Mouse (Mus musculus): Measurements from ENCODE around the gene Prkch.

Prkch gene

GRCm38 (mm10) chr12:73810041-73810795 is 225.6 kb downstream of the Prkch start:
- peak; percentile 79 for DNase-seq

GRCm38 (mm10) chr12:73810903-73811302 is 226.3 kb downstream of the Prkch start:
- DNase-seq, result no peak

DNA sequence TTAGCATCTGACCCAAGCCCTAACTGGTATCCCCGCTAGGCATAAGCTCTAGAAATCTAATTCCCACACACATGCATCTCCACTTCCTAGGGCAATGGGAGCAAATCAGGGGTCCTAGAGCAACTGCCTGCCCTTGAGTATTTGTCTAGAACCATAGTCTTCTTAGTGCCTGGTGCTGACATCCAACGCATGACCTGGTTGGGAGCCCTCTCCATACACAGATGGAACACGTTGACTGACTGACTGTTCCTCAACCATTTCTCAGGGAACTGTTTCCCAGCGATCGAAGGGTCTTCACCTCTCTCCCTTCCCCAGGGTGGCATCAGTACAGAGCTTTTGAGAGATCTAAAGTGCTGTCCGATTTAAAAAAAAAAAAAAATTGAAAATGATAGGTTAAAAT is 227.6 kb downstream of the Prkch start:
- DNase-seq, result no peak

GRCm38 (mm10) chr12:73813016-73813900 is 228.7 kb downstream of the Prkch start:
- no peak for DNase-seq

DNA sequence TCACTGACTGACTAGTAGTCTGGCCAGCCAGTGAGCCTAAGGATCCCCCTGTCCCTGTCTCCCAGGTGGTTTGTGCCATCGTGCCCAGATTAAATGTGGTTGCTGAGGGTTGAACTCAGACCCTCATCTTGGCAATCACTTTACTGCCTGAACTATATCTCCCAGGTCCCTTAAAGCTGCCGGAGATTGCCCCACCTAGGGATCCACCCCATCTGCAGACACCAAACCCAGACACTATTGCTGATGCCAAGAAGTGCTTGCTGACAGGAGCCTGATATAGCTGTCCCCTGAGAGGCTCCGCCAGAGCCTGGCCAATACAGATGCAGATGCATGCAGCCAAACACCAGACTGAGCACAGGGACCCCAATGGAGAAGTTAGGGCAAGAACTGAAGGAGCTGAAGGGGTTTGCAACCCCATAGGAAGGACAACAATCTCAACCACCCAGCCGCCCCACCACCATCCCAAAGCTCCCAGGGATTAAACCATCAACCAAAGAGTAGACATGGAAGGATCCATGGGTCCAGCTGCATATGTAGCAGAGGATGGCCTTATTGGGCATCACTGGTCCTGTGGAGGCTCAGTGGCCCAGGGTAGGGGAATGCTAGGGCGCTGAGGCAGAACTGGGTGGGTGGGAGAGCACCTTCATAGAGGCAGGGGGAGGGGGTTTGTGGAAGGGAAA is 229.6 kb downstream of the Prkch start:
- DNase-seq, result no peak

DNA sequence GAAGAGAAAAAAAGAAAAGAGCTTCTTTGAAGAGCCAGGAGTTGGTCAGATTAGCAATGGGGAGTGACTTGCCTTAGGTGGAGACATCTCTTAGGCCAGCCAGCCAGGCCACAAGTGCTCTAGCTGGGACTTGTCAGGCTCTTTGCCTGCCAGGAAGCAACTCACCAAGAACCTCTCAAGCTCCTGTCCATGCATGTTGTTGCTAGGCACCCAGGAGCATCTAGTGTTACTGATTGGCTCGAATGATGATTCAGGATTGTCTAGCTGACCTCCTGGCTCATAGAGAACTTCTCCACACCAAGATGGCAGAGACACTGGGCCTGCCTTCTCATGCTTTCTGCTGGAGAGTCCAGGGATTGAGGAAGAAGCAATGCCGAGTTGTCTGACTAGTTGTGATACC is 230.3 kb downstream of the Prkch start:
- no peak for DNase-seq

DNA sequence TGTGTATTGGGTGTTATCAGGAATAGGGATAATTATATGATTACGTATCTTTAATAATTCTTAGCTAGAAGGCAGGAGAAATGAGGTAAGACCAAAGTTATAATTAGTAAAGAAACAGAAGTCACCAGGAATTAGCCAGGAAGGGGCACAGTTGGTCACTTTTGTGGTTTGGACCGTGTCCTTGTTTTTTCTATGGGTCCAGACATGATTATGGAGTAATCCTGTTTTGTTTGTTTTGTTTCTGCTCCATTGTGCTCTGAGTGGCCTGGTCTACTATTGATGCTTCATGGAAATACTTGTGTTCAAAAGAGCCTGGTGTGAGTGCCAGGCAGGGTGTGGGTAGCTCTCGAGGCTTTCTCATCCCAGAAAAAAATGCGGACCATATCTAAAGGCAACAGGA is 230.9 kb downstream of the Prkch start:
- DNase-seq, result no peak

DNA sequence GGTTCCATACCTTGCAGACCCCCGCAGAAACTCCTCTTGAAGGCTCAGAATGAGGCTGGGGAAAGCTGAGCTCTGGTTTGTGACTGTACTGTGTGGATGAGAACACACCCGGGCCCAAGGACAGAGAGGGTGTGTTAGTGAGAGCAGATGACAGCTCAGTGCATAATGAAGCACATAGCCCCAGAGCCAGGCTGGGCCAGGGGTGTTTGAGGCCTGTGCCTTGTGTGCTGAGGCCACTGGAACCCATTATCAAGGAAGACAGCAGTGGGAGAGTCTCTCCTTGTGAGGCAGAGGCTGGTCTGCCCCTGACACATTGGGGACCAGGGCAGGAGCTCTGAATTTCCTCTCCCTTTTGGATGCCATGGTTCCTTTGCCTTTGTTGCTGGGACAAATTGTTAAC is 231.3 kb downstream of the Prkch start:
- DNase-seq, result no peak

GRCm38 (mm10) chr12:73816866-73817265 is 232.3 kb downstream of the Prkch start:
- no peak for DNase-seq

GRCm38 (mm10) chr12:73818801-73819200 is 234.2 kb downstream of the Prkch start:
- no peak for DNase-seq

DNA sequence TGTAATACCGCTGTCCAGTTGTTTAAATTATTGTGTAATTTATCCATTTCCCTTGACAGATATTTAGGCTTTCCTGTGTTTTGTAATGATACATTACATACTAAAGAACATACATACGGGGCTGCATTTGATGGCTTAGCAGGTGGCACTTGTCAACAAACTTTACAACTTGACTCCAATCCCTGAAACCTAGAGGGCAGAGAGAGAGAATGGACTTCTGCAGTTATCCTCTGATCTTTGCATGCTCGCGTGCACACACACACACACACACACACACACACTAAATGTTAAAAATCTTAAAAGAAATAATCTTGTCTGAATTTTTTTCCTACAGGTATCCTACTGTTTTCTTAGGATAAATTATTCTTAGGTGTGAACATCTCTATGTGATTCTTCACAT is 236.6 kb downstream of the Prkch start:
- DNase-seq, result no peak

- DNase-seq, result no peak
Observed at GRCm38 (mm10) chr12:73822331-73822730, 237.7 kb downstream of the Prkch start.

- no peak for DNase-seq
Observed at GRCm38 (mm10) chr12:73824828-73825227, 240.2 kb downstream of the Prkch start.
